Mouse (Mus musculus) adrenal gland, postnatal 4 days (tissue): ENCODE data around the gene Mphosph9. TPM values are rescaled to one million over a fixed set of nuclear protein-coding genes. Genes with fewer than 3 reads are reported as not detected.
"Not testable (repeated sequence)": the region's sequence is repeated elsewhere in the genome, so short reads cannot be mapped to it uniquely, and the experiment has no call there.

ENCODE experiments used
- DNase-seq, 2 experiments: peaks; one replicate each; pipeline ENCODE4 v3.0.0; 2021 to 2022; ENCODE audit warnings: low spot score in 2 of 2, mixed read lengths in 2 of 2
- total RNA-seq, 2 experiments: library from RNA; stranded (reverse); gene quantifications; 2 replicates each; pipeline ENCODE4 v1.2.3; 2021

Mphosph9 gene
- total RNA-seq, 2 experiments from 2014 or later: 10.4 to 11.7 TPM

DNA sequence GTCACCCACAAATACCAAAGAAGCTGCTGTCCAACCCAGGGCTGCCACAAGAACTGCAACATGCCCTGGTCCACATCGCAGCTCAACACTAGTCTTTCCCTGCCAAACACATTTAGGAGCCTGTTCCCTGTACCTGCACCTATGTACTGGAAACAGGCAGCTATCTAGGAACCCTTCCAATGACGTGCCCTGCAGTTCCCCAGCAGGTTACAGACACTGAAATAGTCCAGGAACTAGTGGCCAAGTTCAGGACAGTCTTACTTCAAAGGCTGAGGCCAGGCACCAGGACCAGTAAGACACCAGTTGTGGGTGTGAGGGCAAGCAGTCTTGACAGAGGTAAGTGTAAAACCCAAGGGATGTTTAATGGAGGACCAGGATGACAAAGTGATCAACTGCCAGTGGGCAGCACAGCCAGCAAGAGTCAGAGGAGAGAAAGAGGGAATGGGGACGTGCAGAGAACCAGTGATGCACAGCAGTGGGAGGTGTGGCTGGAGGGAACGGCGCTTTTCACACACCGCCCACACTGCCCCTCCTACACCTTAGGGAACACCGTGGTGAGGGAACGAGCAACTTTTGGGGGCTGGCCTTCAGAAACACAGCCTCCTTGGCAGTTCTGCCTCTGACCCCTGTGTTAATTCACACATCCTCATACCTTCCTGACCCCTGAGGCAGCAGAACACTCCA, 110.1 kb downstream of the Mphosph9 start:
- DNase-seq: no peak

DNA sequence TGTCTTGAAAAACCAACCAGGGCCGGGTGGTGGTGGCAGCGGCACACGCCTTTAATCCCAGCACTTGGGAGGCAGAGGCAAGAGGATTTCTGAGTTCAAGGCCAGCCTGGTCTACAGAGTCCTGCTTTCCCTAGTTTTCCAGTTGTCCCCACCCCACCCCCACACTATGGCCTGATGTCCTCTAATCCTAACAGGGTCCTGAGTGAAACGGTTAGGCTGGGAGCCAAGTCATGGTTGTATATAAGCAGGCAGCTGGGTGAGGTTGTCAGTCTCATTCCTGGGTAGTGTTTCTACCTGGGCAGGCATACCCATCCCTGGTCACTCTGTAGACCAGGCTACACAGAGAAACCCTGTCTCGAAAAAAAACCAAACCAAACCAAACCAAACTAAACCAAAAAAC, 110.7 kb downstream of the Mphosph9 start:
- DNase-seq: not testable (repeated sequence)

DNA sequence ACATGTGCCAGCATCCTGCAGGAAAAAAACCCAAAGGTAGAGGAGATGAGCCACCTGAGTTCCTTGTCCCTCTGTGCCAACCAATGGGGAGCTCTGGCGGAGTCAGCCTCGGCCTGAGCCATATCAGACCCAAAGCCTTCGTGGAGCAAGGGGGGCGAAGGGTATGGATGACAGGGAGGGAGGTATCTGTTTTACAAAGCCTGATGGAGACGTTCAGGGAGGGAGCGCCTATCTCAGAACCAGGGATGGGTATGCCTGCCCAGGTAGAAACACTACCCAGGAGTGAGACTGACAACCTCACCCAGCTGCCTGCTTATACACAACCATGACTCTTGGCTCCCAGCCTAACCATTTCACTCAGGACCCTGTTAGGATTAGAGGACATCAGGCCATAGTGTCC, 111.4 kb downstream of the Mphosph9 start:
- DNase-seq: no peak

DNA sequence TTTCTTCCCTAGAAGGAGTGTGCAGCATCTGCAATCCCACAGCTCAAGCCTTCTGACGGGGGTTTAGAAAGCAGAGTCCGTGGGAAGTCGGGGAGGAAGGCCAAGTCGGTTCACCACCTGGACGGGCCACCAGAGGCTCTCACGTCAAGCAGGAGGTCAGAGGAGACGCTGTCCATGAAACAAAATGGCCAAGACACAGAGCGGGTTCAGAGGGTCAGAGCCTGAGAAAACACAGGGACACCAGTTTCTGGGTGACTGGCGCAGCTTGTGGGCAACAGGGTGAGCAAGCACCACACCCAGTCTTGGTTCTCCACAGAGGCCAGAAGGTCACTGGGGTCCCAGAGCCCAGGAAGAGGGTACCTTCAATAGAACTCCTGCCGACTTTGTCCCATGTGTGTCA, 112.1 kb downstream of the Mphosph9 start:
- no peak for DNase-seq

DNA sequence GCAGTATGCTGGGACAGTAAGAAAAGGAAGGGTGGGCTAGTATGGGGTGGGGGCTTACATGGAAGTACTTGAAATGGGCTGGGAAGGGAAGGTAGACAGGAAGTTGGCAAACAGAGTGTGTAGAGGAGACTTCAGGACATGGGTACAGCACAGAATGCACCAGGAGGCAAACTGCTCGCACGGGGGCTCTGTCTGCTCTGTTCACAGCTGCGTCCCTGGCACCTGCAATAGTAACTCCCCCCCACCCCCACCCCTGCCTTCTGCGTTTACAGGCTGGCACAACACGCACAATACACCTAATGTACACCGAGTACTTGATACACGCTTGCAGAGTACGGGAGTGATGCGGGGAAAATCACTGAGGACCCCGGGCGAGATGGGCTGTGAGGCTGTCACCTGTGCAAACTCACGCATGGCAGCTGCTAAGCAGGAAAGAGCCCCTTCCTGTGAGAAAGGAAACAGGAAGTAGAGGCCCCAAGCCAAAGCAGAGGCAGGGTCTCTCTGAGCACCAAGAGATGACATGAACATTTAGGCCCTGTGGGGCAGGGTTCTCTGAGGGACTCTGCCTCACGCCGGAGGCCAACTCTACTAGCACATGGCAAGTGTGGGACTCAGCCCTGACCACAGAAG, 113.1 kb downstream of the Mphosph9 start:
- DNase-seq: no peak

DNA sequence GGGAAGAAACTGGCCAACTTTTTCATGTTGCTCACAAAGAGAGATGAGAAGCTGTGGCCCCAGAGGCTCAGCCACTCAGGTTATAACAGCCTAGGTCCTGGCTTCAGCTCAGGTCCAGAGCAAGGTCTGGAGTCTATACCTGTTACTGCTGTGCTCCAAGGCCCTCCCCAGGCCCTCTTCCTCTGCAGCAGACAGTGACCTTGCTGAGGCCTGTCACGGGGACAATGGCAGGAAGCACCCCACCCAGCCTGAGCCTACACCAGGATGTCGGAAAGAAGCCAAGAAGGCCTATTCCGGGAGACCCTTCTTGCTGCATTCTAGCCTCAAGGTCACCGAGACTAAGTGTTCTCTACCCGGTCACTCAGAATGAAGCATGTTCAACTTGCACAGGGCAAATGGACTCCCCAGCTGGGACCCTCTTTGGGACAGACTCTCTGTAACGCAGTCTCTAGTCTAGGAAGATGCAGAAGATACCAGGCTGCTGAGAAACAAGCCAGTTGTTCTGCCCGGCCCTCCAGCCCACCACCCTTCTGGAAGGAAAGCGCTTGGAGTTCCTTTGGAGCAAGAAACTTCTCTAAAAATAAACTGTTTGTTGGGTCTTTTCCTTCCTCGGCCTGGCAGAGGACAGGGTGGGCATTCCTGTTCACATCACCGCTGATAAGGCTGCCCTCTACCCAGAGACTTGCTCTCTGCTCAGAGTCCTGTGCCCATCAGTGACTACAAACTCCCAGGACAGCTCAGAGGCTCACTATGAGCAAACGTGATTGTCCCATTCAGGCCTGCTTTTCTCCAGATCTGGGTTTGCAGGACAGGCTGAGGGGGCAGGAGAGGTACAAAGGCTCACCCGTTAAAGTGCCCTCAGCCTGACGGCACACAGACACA, 113.9 kb downstream of the Mphosph9 start:
- no peak for DNase-seq

DNA sequence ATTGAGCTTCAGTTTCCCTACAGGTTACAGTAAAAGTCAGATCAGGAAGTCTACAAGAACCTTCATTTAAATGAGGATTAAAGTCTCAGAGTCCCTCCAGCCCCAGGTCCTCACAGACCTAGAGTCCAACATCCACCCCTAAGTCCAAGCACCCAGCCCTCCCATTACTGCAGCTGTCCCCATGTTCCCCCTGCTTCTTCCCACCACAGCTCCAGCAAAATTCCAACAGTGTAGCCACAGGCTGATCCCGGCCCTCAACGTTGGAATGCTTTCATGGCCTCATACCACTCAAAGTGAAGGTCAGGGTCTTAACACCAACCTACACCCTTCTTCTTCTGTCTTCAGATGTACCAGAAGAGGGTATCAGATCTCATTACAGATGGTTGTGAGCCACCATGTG, 116.1 kb downstream of the Mphosph9 start:
- no peak for DNase-seq

DNA sequence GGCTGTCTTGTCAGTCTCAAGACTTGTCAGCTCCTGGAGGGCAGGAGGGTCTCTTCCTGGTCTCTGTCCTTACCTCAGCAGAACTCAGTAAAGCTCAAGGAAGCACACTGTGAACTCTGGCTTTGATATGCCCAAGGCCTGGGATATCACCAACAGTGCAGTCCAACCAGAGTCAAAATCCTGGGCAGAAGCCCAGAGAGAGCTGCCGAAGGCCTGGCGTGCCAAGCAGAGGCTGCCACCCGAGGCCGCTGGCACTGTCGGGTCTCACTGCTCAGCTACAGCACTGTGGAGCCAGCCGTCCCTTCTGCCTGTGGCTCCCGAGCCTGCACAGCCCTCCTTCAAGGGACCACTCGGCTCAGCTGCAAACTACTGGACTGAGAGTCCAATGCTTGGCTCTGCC, 116.5 kb downstream of the Mphosph9 start:
- DNase-seq: no peak

DNA sequence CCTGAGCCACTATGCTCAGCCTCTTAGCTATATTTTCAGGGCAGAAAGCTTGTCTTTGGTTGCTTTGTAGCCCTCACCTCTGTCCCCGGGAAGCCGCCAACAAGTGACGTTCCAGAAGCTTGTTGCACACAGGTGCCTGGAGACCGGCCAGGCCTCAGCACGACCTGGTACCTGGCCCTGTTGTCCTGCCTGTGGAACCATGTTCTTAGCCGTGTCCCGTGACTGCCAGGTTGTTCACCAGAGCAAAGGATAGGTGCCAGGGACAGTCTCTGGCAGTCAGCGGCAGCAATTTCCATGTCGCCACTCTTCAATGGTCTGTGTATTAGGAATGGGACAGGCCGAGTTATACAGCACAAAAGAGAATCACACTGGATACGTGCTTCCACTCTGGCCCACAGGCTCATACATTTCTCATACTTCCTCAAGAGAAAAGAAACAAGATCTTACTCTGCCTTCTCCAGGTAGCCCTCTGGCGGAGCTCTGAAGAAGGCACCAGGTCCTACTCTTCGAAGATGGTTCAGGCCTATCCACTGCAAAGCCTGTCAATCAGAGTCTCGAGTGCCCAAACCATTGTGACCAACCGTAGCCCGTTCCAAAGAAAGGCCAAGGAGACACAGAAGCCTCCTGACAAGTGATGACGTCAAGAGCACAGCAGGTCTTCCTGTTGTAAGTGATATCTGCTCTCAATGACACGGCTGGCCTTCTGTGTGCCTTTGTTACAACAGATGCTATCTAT, 117.3 kb downstream of the Mphosph9 start:
- DNase-seq: no peak

DNA sequence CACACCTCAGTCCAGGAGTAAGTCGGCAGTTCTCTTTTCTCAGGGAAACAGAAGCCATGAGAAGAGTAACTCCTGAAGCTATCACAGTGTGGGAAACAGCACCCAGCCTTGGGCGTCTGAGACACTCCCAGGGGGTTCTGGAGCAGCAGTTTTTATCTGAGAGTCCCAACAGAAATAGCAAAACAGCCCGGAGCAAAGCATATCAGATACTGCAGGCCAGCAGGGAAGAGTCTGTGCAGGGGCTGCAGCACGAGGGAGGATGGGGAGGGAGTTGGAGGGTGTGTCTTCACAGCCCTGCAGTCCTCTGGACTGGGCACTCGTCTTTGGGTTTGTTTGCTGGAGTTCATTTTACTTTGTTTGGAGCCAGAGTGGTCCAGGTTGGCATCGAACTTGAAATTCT, 117.9 kb downstream of the Mphosph9 start:
- no peak for DNase-seq

DNA sequence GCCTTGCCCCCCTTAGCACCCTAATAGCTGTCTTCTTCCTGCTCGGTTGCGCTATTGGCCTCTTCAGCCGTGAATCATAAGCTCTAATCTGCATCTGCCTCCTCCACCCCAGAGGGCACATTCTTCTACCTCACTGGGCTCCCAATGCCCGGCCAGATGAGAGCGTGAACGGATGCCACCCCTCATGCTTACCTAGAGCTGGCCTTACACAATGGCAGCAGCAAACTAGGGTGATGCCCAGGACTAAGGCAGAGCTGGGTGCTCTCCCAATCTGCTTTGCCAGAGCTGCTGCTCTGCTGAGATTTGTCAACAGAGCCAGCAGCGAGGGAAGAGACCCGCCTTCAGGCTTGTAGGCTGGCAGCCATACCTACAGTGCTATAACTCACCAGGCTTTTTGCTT, 119.7 kb downstream of the Mphosph9 start:
- DNase-seq: no peak

DNA sequence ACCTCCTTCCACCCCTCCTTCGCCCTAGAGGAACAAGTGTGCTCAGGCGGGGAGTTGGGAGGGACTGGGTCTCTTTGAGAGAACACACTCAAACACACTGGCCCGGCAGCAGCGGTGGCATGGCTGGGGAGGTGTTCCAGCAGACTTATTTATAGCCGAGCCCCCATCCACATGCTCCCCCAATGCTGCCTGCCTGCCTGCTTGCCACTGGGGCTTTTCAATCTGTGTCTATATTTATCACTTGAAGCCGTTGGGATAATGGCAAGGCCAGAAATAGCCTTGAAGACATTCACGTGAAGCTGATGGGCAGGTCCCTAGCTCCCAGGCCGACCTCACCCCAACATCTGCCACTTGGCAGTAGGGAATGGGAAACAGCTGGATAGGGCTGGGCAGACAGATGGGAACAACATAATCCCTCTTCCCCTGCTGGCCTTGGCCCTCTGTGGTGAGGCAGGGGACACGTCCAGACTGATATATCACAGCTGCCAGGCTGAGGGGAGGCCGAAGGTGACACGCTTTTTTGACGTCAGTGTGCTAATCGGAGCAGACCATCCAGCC, 121.2 kb downstream of the Mphosph9 start:
- no peak for DNase-seq

DNA sequence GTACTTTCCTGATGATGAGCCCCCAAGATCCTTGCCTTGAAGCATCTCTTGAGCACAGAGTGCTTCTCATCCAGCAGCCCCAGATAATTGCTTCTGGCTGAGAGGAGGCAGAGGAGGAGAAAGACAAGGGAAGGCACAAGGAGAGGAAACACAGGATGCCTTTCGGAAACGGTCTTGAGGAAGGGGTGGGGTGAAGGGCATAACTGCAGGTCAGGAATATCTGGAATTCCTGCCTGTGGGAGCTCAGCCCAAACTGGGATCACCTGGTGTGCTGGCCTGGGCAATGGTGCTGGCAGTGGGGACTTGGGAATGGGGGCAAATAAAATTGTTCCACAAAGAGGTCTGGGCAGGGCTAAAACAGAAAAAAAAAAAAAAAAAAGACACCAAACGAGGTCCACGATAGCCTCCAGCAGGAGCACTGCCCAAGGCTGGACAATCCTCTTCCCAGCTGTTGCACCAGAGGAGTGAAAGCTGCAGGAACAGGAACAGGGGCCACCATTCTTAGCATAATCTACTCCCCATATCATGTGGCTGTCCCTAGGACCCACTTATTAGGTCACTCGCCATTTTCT, 121.9 kb downstream of the Mphosph9 start:
- DNase-seq: no peak

DNA sequence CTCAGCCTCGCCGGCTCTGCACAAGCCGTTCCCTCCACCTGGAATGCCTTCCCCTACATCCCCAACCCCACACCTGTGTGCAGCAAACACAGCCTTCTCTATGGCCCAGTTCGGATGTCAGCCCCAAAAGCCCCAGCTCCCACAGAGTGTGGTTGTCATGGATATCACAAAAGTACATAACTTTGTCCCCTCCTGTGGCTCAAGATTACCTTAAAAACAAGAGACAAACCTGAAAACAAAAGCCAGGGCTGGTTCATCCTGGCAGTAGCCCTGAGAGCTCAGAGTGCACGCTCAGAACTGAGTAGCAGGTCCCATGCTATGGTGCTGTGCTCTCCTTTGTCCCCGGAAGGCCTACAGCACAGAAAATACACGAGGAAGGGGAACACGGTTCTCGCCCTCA, 122.6 kb downstream of the Mphosph9 start:
- no peak for DNase-seq

DNA sequence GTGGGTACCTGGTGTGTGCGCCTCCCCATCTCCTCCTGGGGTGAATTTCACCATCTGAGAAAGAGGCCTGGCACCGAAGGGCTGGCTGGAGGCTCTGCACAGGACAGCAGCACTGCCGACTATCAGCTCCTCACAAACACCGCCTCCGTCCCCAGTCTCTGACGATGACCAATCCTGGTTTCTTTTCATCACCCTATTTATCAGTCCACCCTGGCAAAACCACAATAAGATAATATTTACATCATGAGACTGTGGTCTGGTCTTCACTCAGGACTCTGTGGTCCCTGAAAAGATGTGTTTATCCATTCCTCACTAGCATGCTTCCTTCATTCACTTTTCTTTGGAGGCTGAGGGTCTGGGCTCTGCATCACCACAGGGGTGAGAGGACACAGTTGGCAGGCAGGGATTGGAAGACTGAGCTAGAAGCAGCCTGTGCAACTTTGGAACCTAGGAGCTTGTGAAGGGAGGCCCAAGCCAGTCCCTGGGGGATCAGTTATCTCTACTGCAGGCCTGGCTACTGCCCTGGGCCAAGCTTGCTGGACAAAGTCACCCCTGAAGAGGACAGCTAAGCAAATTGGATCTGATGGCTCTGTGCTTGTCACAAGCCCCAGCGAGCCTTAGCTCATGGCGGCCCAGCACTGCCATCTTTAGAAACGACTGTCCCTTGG, 123.5 kb downstream of the Mphosph9 start:
- no peak for DNase-seq

DNA sequence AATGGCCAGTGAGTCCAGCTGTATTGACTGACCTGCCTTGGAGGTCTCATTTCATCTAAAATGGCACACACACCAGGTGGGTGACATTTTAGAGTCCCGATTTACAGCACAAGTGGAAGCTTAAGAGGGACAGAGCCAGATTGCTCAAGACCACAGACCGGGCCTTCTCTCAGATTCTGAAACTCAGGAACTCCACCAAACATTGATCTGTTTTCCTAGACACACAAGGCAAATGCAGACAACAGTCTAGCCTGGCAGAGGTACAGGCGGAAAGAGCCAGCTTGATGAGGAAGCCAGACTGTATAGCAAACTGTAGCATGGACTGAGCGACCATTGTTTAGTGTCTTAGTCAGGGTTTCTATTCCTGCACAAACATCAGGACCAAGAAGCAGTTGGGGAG, 124.5 kb downstream of the Mphosph9 start:
- no peak for DNase-seq

DNA sequence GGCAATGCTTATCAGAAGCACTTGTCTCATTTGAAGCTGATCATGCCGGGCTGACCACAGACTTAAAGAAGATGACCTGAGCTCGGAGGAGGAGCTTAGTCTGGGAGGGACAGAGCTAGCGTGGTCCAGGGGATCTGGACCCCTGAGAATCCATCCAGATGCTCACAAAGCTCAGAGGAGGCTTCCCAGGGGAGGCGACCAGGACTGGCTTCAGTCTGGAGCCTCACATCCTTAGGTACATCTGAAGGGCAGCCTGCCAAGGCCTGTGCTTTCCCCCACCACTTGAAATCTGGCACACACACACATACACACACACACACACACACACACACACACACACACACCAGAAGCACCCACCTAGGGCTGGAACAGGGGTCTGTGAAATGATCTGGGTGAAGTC, 125.7 kb downstream of the Mphosph9 start:
- DNase-seq: no peak

DNA sequence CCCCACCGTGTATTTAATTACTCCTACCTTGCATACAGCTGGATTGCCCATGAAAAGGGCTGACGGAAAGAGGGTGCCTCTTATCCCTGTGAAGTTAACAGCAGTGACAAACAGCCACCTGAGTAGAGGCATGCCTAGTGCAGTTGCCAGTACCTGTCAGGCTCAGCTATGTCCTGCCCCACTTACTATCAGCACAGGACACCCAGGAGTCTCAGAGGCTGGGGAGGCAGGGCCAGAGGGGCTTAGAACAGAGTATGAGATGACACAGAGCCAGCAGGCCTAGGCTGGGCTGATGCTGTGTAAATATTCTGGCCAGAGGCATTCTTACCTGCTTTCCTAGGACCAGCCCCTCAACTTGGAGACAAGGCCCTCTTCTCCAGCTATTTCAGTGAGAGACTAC, 126.2 kb downstream of the Mphosph9 start:
- DNase-seq: no peak
